8 mouse cellular contexts compared by ENCODE assay signal in genomic region chr12:102468894-102469764, GRCm38 (mm10). TPM values are rescaled to one million over a fixed set of nuclear protein-coding genes. Genes with fewer than 3 reads are reported as not detected.
A peak's percentile ranks its signal among the peaks of the same experiment; 100 is the strongest.
DNase-seq lines count a peak whose midpoint lies in the region; ATAC-seq and TF ChIP-seq lines count a peak whose summit lies in the region.

Golga5 (plus strand) TSS chr12:102469135.

- H3K9me3 ChIP-seq in CH12.LX (replicated peaks; ENCODE audit: low read length): no peaks in the 10 kb centered on the region
- no peaks in the 10 kb centered on the region for H3K9me3 ChIP-seq in forebrain, embryonic 12.5 days
- no peaks in the 10 kb centered on the region for H3K9me3 ChIP-seq in heart, postnatal 0 days (replicated peaks; ENCODE audit: control insufficient read depth, low read length)
- no peaks in the 10 kb centered on the region for H3K9me3 ChIP-seq in liver, embryonic 16.5 days (replicated peaks; ENCODE audit: control insufficient read depth, low read length)
- H3K9me3 ChIP-seq in neural tube, embryonic 13.5 days: no peaks in the 10 kb centered on the region

- H3K4me3 ChIP-seq in CH12.LX (replicated peaks in 1 of 3; ENCODE audit: low read depth in 2 of 3, low read length in 2 of 3, poor library complexity in 1 of 3): peak within 1 kb of the TSS; percentile 78 to 99 (median 87)
- H3K4me3 ChIP-seq in forebrain, embryonic 12.5 days (replicated peaks): peak within 1 kb of the TSS; percentile 89
- H3K4me3 ChIP-seq in heart, postnatal 0 days (ENCODE audit: low read depth, low read length): peak within 1 kb of the TSS; percentile 89
- peak within 1 kb of the TSS; percentile 95 for H3K4me3 ChIP-seq in liver, embryonic 16.5 days (ENCODE audit: low read depth, low read length)
- peak within 1 kb of the TSS; percentile 96 for H3K4me3 ChIP-seq in neural tube, embryonic 13.5 days
- peak within 1 kb of the TSS; percentile 100 for H3K4me3 ChIP-seq in testis, adult 2 months (ENCODE audit: control insufficient read depth, low read depth, low read length)

- TF ChIP-seq POLR2A in CH12.LX (IDR thresholded peaks at IDR 0.05; ENCODE audit: low read depth, low read length): peak; percentile 86
- peak; percentile 68; the same call in 1 of the 2 replicates for TF ChIP-seq POLR2A in testis, adult 2 months (IDR thresholded peaks at IDR 0.05; ENCODE audit: control insufficient read depth, low read depth, low read length)

- TF ChIP-seq RAD21 in CH12.LX (IDR thresholded peaks at IDR 0.05; ENCODE audit: low read depth, low read length): no peak

- H3K79me2 ChIP-seq in CH12.LX (replicated peaks; ENCODE audit: control insufficient read depth, extremely low read depth, insufficient read depth, poor library complexity, severe bottlenecking): peaks cover 5% of the 10 kb centered on the region

- dilution Hi-C loops in CH12.LX (cut with MboI; ENCODE audit: extremely low pct_ligation_motif_present, extremely low pct_unique_long_range_greater_than_20kb, low sequenced_read_pairs): no loop called here

- under 1% methylated on average over 82 of the region's 86 CpGs for WGBS in forebrain, embryonic 12.5 days
- under 1% methylated on average over 73 of the region's 86 CpGs for WGBS in heart, postnatal 0 days
- WGBS in liver, embryonic 16.5 days (ENCODE audit: insufficient replicate concordance): under 1% methylated on average over 86 of the region's 86 CpGs
- under 1% methylated on average over 76 of the region's 86 CpGs for WGBS in neural tube, embryonic 13.5 days

- peak; percentile 94 for DNase-seq in CH12.LX (ENCODE audit: extremely low read depth)
- DNase-seq in c-Kit-positive CD71-positive TER-119-negative erythroid progenitor cells, embryonic 14.5 days (ENCODE audit: low read depth): peak; percentile 89
- peak; percentile 97 for DNase-seq in heart, postnatal 0 days (ENCODE audit: low spot score)
- DNase-seq in kidney, postnatal 4 days: peak; percentile 98 to 99

- in situ Hi-C loops in CH12.LX (cut with MboI; ENCODE audit: low pct_ligation_motif_present, low pct_unique_long_range_greater_than_20kb, low sequenced_read_pairs): loop anchor here (5.0 kb wide), 1 partner anchor 487 kb away; no protein-coding TSS in a partner anchor

- TF ChIP-seq EP300 in CH12.LX (IDR thresholded peaks at IDR 0.05; ENCODE audit: low read length): no peak
- 0 out of 2 replicates have a peak, but pooled peaks have one; percentile 56 for TF ChIP-seq EP300 in heart, postnatal 0 days (IDR thresholded peaks at IDR 0.05; ENCODE audit: low read depth)

- H3K27ac ChIP-seq in CH12.LX (ENCODE audit: insufficient read depth, low read depth): peak within 1 kb of the TSS; percentile 3
- peak within 1 kb of the TSS; percentile 78 for H3K27ac ChIP-seq in forebrain, embryonic 12.5 days
- H3K27ac ChIP-seq in heart, postnatal 0 days (ENCODE audit: low read depth): peak within 1 kb of the TSS; percentile 86
- peak within 1 kb of the TSS; percentile 88 for H3K27ac ChIP-seq in liver, embryonic 16.5 days (ENCODE audit: low read length)
- peak within 1 kb of the TSS; percentile 79 for H3K27ac ChIP-seq in neural tube, embryonic 13.5 days (replicated peaks)
- peak within 1 kb of the TSS; percentile 92 for H3K27ac ChIP-seq in testis, adult 2 months (ENCODE audit: control insufficient read depth, insufficient read depth, low read depth, low read length)

- peak; percentile 99 for ATAC-seq in forebrain, embryonic 12.5 days (ENCODE audit: low FRiP score)
- peak; percentile 99 for ATAC-seq in heart, postnatal 0 days (ENCODE audit: insufficient read depth, low read depth)
- peak; percentile 97 for ATAC-seq in liver, embryonic 16.5 days (ENCODE audit: low read depth)
- peak; percentile 99 for ATAC-seq in neural tube, embryonic 13.5 days (ENCODE audit: low read depth)

- peak within 1 kb of the TSS; percentile 84 for H3K4me2 ChIP-seq in CH12.LX (ENCODE audit: insufficient read depth, low read depth, poor library complexity, severe bottlenecking)
- peak within 1 kb of the TSS; percentile 94 for H3K4me2 ChIP-seq in forebrain, embryonic 12.5 days
- peak within 1 kb of the TSS; percentile 88 for H3K4me2 ChIP-seq in heart, postnatal 0 days (ENCODE audit: low read depth, low read length)
- peak within 1 kb of the TSS; percentile 83 for H3K4me2 ChIP-seq in liver, embryonic 16.5 days (ENCODE audit: low read depth, low read length)
- H3K4me2 ChIP-seq in neural tube, embryonic 13.5 days: peak within 1 kb of the TSS; percentile 91

- peaks cover 2% of the 10 kb centered on the region for H3K27me3 ChIP-seq in CH12.LX (replicated peaks)
- no peaks in the 10 kb centered on the region for H3K27me3 ChIP-seq in forebrain, embryonic 12.5 days
- no peaks in the 10 kb centered on the region for H3K27me3 ChIP-seq in heart, postnatal 0 days (ENCODE audit: control insufficient read depth, insufficient read depth, low read length)
- H3K27me3 ChIP-seq in liver, embryonic 16.5 days (ENCODE audit: control insufficient read depth, insufficient read depth, low read depth, low read length): no peaks in the 10 kb centered on the region
- H3K27me3 ChIP-seq in neural tube, embryonic 13.5 days: no peaks in the 10 kb centered on the region
- H3K27me3 ChIP-seq in testis, adult 2 months (ENCODE audit: control insufficient read depth, insufficient read depth, low read length): no peaks in the 10 kb centered on the region

- H3K9ac ChIP-seq in CH12.LX (ENCODE audit: insufficient read depth, low read depth): peak within 1 kb of the TSS; percentile 74
- H3K9ac ChIP-seq in forebrain, embryonic 12.5 days: peak within 1 kb of the TSS; percentile 77
- H3K9ac ChIP-seq in heart, postnatal 0 days (replicated peaks; ENCODE audit: low read depth, low read length): peak within 1 kb of the TSS; percentile 90
- H3K9ac ChIP-seq in liver, embryonic 16.5 days (ENCODE audit: low read depth, low read length): peak within 1 kb of the TSS; percentile 91
- peak within 1 kb of the TSS; percentile 89 for H3K9ac ChIP-seq in neural tube, embryonic 13.5 days

- H3K4me1 ChIP-seq in CH12.LX (ENCODE audit: control insufficient read depth in 1 of 2, insufficient read depth in 2 of 2): peaks cover 3 to 8% of the 10 kb centered on the region in 2 experiments; a peak in 2 of 4 replicates
- H3K4me1 ChIP-seq in forebrain, embryonic 12.5 days: peaks cover 6% of the 10 kb centered on the region; the same call in 1 of the 2 replicates
- no peaks in the 10 kb centered on the region for H3K4me1 ChIP-seq in heart, postnatal 0 days (ENCODE audit: control insufficient read depth, insufficient read depth)
- H3K4me1 ChIP-seq in liver, embryonic 16.5 days (ENCODE audit: control insufficient read depth, low read depth, low read length): peaks cover 6% of the 10 kb centered on the region
- peaks cover 9% of the 10 kb centered on the region for H3K4me1 ChIP-seq in neural tube, embryonic 13.5 days (replicated peaks)
- peaks cover 2% of the 10 kb centered on the region; the same call in 1 of the 2 replicates for H3K4me1 ChIP-seq in testis, adult 2 months (ENCODE audit: control insufficient read depth, insufficient read depth, low read length)

- peaks cover 7 to 19% of the 10 kb centered on the region in 2 experiments for H3K36me3 ChIP-seq in CH12.LX (replicated peaks in 1 of 2; ENCODE audit: control insufficient read depth in 1 of 2, insufficient read depth in 1 of 2, low read length in 1 of 2)
- H3K36me3 ChIP-seq in forebrain, embryonic 12.5 days (replicated peaks): peaks cover 13% of the 10 kb centered on the region
- peaks cover 23% of the 10 kb centered on the region for H3K36me3 ChIP-seq in heart, postnatal 0 days (replicated peaks; ENCODE audit: control insufficient read depth, insufficient read depth, low read length)
- H3K36me3 ChIP-seq in liver, embryonic 16.5 days (ENCODE audit: control insufficient read depth, insufficient read depth): peaks cover 2% of the 10 kb centered on the region; the same call in 1 of the 2 replicates
- H3K36me3 ChIP-seq in neural tube, embryonic 13.5 days: peaks cover 19% of the 10 kb centered on the region
- H3K36me3 ChIP-seq in testis, adult 2 months (ENCODE audit: control insufficient read depth, insufficient read depth, low read length): peaks cover 2% of the 10 kb centered on the region; the same call in 1 of the 2 replicates

- no peak for TF ChIP-seq CTCF in CH12.LX (conservative IDR thresholded peaks at IDR 0.05 in 1 of 2, IDR thresholded peaks at IDR 0.05 in 1 of 2; ENCODE audit: low read depth in 2 of 2, low read length in 2 of 2)
- 0 out of 2 replicates have a peak, but pooled peaks have one; percentile 3 for TF ChIP-seq CTCF in heart, postnatal 0 days (IDR thresholded peaks at IDR 0.05; ENCODE audit: low read depth)
- TF ChIP-seq CTCF in testis, adult 2 months (IDR thresholded peaks at IDR 0.05; ENCODE audit: control insufficient read depth, insufficient read depth, insufficient replicate concordance, low read depth, low read length): no peak

TF ChIP-seq in CH12.LX, 34 proteins besides CTCF, POLR2A, EP300 and RAD21 (continues in another document):
- TF ChIP-seq PAX5 (IDR thresholded peaks at IDR 0.05; ENCODE audit: low read length) (no peak), KAT2A (IDR thresholded peaks at IDR 0.05; ENCODE audit: insufficient replicate concordance, low read length) (peak; percentile 58; the same call in 1 of the 2 replicates), MEF2A (IDR thresholded peaks at IDR 0.05; ENCODE audit: borderline replicate concordance, low read depth, low read length) (peak; percentile 77), TBP (conservative IDR thresholded peaks at IDR 0.05; ENCODE audit: low read depth, low read length) (no peak), SMC3 (IDR thresholded peaks at IDR 0.05; ENCODE audit: low read depth, low read length) (no peak), RCOR1 (conservative IDR thresholded peaks at IDR 0.05; ENCODE audit: low read depth, low read length) (0 out of 2 replicates have a peak, but pooled peaks have one; percentile 50), CHD1 (IDR thresholded peaks at IDR 0.05; ENCODE audit: low read depth, low read length) (no peak), CHD2 (IDR thresholded peaks at IDR 0.05; ENCODE audit: low read length) (peak; percentile 36; the same call in 1 of the 2 replicates), NRF1 (IDR thresholded peaks at IDR 0.05; ENCODE audit: low read depth, low read length) (peak; percentile 59; the same call in 1 of the 2 replicates), USF1 (IDR thresholded peaks at IDR 0.05; ENCODE audit: low read depth, low read length) (peak; percentile 26)

RNA-seq across cellular contexts. Expression of gene Golga5, which starts in this region (rescaled TPM):
- total RNA-seq in CH12.LX (2012; rRNA removed) (29.5 and 30.6 TPM in 2 replicates), CH12.LX (2014; rRNA removed) (35.5 and 35.9 TPM in 2 replicates)
- polyA plus RNA-seq in CH12.LX (2012; ENCODE audit: insufficient read length, low read depth): 35.7 and 36.6 TPM in 2 replicates
- 32.4 and 34.8 TPM in 2 replicates for polyA plus RNA-seq in forebrain, embryonic 12.5 days (2016; fragmentation: Nextera tagmentation; extraction: Ambion mirVana)
- 17.4 and 17.7 TPM in 2 replicates for total RNA-seq in heart, postnatal 0 days (2014; rRNA removed; ENCODE audit: low replicate concordance)
- polyA plus RNA-seq in heart, postnatal 0 days (2015; fragmentation: Nextera tagmentation; extraction: Ambion mirVana): 23.5 and 24.0 TPM in 2 replicates
- 14.1 and 14.6 TPM in 2 replicates for polyA plus RNA-seq in liver, embryonic 16.5 days (2015; fragmentation: Nextera tagmentation; extraction: Ambion mirVana)
- polyA plus RNA-seq in neural tube, embryonic 13.5 days (2015; fragmentation: Nextera tagmentation; extraction: Ambion mirVana): 29.5 and 32.3 TPM in 2 replicates
- 32.4 and 32.5 TPM in 2 replicates for polyA plus RNA-seq in testis, adult 2 months (2012; rRNA removed)

Comparison
In these comparisons a context has a peak if more than half of its experiments do, and no peak if none do; other contexts are left out.
1. Peak in every context shown above with its lines: DNase-seq, ATAC-seq, H3K4me3 ChIP-seq and H3K27ac ChIP-seq.
2. H3K27ac ChIP-seq: peak in every context shown above with its lines; median percentile 92 in testis, adult 2 months; 88 in liver, embryonic 16.5 days; 86 in heart, postnatal 0 days; 79 in neural tube, embryonic 13.5 days; 78 in forebrain, embryonic 12.5 days; 3 in CH12.LX.